Mouse (Mus musculus) lung, adult 2 months (tissue): Measurements from ENCODE around the gene Prph2.

Experiments
- CTCF ChIP-seq: fragments of 200-500 bp; IDR thresholded peaks from 2 replicates; pipeline ENCODE4 v1.5.1; 2011; ENCODE audit warnings: mild to moderate bottlenecking, low read length, control low read depth; ENCODE audit not compliant: insufficient read depth
- POLR2A ChIP-seq: fragments of 200-500 bp; IDR thresholded peaks from 2 replicates; pipeline ENCODE4 v1.6.1; 2011; ENCODE audit warnings: low read depth, mild to moderate bottlenecking, control low read depth, low read length, borderline replicate concordance; ENCODE audit errors: extremely low read depth

DNA sequence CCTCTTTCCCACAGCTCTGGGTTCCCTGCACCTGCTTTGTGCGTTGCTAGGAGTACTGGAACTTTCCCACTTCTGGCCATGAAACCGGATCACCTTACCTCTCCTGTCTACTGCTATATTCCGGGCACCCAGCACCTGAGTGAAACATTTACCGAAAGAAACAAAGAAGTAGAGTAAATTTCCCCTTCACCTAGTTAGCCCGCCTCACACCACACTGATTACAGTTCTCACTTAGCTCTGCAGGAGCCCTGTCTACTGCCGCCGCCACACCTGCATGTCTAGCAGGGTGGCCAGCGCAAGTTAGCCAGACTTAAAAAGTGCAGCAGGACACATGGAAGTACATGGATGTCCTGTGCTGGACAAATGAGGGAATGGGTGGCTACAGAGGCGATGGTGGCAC, 27.2 kb upstream of the Prph2 start:
- no peak for TF ChIP-seq CTCF
- TF ChIP-seq POLR2A = no peak
